Mouse (Mus musculus) cerebellum, postnatal 4 days (tissue): ENCODE results near the gene Kctd17.

Experiments
- DNase-seq, 2 experiments: peaks; one replicate each; pipeline ENCODE4 v3.0.0; 2022; ENCODE audit warnings: low spot score in 2 of 2, mixed read lengths in 1 of 2

The Kctd17 gene

DNA sequence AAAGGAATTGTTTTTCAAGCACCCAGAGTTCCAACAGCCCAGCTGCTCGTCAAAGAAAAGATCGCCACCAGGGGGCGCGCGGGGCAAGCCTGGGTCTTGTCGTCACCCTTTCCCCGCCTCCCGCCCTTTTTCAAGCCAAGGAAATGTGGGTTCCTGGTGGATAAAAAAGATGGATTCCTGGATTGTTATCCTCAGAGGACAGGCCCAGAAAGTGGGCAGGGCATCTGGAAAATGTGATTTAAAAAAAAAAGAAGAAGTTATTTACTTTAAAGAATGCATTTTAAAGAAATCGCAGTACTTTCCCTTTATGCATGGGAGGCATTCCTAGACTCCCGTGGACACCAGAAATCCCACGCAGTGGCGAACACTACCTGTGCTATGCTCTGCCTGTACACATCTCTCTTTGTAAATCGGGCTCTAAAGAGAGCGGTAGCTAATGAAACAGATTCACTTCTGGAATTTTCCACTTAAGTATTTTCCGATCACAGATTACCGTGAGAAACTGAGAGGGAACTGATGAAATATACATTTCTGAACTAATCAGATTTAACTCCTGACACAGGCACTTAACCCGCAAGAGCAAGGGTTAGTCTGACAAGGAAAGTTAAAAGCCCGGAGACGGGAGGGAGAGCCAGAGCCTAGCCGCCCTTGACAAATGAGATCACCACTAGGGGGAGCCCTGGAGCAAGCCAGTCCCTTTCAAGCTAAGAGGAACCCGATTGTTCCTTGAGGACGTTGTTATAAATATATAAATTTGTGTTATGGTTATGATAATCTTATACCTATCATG, 19.6 kb downstream of the Kctd17 start:
- peak; percentile 98 to 99 for DNase-seq

DNA sequence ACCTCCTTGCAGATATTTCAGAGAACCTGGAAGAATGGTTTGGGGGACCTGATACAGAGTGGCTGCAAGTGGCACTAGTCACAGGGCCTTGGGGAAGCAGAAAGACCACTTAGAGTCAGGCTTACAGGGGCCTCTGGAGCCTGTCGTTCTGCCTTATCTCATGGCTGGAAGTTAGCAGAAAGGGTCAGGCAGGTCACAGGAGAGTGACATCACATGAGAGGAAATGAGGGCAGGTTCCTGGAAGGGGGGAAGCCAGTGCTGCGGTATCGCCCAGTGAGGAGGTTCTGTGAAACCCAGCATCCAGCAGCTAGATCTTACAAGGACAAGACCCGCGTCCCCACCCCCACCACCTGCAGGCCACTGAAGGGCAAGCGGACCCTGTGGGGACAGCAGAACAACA, 20.8 kb downstream of the Kctd17 start:
- DNase-seq = no peak

DNA sequence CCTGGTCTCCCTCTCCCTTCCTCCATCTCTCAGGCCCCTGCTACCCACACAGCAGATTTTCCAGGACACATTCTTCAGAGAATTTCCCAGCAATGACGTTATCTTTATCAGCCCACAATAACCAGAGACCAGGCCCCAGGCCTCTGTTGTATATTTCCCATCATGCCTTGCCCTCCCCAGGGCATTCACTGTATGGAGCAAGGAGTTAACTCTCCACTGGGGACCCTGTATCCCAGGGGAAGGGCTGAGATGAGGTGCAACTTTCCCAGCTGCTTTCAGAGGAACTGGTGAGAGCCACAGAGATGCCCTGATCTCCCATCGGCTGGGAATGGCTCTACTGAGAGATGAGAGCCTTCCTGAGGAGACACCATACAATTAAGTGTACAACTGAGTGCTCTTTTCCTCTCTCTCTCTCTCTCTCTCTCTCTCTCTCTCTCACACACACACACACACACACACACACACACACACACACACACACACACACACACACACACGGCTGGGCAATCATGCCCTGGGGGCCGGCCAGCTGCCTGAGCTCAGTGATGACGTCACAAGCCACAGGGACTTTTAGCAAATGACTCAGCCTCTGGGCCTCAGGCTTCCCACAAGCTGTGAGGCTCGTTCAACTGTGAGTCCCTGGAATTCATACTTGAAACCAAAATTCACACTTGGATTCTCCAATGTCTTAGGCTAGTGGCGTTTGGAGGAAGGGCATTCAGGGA, 21.5 kb downstream of the Kctd17 start:
- no peak for DNase-seq

GRCm38 (mm10) chr15:78450419-78450768, 22.0 kb downstream of the Kctd17 start:
- no peak for DNase-seq

GRCm38 (mm10) chr15:78451201-78451600, 22.8 kb downstream of the Kctd17 start:
- DNase-seq = no peak

DNA sequence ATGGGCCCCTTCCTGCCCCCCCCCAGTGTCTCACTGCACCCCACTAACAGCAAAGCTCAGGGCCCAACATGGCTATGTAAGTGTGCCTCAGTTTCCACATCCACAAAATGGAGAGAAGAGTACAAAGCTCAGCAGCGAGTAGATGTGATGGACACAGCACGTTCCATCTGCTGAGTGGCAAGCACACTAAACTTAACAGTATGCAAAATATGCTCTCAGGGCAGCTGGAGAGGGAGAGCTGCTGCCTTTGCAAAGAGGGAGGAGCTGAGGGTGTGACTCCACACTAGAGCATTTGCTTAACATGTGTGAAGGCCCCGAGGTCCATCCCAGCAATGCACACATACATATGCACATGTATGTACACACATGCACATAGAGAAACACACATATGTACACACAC, 24.6 kb downstream of the Kctd17 start:
- no peak for DNase-seq

- no peak for DNase-seq
Measured at GRCm38 (mm10) chr15:78455168-78455567, 26.8 kb downstream of the Kctd17 start.

- no peak for DNase-seq
Measured at GRCm38 (mm10) chr15:78456051-78456450, 27.7 kb downstream of the Kctd17 start.

DNA sequence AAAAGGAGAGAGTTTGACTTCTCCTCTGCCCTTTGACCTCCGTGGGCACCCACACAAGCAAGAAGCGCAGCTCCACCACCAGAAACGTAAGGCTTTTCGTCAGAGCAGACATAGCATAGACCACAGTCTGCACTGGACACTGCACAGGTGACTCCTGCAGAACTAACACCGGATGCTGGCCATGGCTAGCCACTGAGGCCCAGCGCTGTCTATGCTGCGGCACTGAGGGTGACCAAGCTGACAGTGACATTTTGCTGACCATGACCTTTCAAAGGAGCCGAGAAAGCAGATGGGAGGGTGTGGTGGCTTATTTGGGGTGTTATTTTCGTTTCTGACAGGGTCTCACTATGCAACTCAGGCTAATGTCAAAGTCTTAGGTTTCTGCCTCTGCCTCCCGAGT, 28.8 kb downstream of the Kctd17 start:
- no peak for DNase-seq

DNA sequence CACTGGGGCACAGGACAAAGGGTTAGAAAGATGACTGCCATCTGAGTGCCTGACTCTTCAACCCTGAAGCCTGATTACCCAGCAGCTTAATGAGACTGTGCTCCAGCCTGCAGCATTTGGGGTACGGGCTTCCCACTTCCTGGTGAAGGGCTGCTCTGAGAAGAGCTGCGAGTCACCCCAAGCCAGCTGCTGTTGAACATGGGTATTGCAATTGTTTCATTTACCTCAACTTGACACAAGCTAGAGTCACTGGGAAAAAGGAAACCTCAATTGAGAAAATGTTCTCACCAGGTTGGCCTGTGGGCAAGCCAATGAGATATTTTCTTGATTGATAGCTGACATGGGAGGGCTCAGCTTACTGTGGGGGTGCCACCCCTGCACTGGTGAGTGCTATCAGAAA, 34.6 kb downstream of the Kctd17 start:
- no peak for DNase-seq

GRCm38 (mm10) chr15:78466809-78467208, 38.4 kb downstream of the Kctd17 start:
- no peak for DNase-seq

DNA sequence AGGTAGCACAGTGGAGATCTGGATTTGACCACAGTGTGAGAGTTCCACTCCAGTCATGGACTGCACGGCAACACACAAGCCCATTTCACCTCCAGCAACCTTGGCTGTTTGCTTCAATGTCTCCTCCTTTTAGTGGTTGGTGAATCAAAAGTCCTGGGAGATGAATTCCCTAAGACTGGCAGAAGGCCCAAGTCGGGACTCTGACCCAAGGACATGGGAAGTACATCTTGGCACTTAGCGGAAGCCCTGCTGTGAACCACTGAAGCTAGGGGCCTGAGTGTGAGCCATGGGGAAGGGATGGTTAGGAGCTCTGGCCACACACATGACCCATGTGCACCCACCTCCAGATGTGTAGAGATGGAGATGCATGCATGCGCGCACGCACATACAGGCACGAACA, 39.2 kb downstream of the Kctd17 start:
- no peak for DNase-seq

DNA sequence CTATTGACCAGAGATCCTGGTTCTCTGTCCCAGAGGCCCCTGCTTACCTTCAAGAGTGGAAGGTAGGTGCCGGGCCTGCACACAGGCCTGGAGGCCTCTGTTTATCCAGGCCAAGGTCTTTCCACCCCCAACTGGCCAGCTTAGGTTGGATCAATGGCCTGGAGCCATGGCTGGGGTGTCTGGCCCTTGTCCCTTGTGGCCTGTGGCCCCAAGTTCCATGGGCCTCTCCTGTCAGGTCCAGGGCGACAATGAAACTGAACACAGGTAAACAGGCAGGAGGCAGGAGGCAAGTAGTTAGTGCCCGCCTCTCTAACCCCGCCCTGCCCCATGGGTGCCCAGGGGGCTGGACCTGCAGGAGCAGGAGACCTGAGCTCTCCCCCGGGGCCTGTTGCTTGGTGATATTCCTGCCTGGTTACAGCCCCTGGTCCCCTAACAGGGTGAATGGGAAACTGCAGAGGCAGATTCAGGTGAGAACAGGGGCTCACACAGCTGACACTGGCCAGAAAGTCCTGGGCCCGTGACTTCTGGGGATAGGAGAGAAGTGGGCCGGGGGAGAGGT, 40.1 kb downstream of the Kctd17 start, which contains the start of gene Tmprss6:
TSS of gene Tmprss6 (minus strand) at position 256 of the 559 bp plus-strand sequence.
- DNase-seq = no peak

DNA sequence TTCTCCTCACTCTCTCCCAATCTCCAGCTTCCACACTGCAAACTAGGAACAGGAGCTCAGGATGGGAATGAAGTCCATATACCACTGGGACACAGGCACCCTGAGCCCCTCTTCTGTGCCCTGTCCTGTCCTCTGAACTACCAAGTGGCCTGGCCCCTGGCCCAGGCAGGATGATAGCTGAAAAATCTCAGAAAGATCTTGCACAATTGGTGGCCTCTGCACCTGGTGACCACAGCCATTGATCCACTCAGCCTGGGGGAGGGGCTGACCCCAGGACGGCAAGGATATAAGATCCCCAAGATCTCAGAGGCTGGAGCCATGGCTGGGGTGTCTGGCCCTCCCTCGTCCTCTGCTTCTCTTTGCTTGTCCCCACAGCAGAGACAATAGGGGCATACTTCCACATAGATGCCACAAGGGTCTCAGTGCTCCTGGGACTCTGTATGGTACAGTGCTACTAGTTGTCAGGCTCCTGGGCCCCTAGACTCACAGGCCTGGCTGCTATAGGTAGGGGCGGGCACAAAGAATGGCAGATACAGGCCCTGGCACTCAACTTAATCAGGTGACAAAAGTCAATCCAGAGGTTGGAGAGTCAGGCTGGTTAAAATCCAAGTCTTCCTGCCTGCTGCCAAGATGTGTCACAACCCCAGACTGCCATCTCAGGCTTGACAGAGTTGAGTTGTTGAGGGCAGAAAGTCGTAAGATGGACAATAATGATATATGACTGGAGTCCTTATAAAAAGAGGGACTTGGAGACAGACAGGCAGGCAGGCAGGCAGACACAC, 42.3 kb downstream of the Kctd17 start:
- DNase-seq = no peak

DNA sequence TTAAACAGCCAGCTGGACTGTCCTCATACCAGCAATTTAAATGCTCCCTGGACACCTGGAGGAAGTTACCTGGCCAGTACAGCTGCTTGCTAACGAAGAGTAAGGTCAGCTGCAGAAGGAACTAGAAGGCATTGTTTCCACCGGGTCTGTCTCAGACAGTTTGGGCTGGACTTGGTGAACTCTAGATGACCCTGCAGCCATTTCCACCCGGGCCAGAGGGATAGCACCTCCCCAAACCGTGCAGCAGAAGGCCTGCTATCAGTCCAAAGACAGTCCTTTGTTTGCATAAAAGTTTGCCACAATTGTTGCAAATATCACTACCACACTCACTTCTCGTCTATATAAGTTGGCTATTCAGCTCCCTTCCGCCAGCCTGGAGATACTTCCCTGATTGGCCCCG, 43.5 kb downstream of the Kctd17 start:
- DNase-seq = no peak

GRCm38 (mm10) chr15:78473442-78473841, 45.1 kb downstream of the Kctd17 start:
- DNase-seq = no peak

GRCm38 (mm10) chr15:78475604-78476031, 47.3 kb downstream of the Kctd17 start:
- DNase-seq = no peak

DNA sequence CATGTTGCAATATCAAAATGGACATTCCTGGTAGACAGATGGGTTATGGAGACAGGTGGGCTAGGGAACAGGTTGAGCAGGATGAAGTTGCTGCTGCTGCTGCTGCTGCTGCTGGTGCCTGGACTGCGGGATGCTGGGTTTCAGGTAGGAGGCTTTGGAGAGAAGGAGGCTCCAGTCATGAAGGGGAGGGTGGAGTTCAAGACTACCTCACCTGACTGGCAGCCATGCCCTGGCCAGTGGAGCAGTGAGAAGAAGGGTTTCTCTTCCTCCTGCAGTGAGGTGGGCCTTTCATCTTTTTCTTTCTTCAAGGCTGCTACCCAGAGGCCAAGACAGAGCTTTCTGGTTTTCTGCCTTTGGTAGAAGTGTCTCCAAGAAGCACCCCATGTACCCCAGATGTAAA, 48.5 kb downstream of the Kctd17 start:
- no peak for DNase-seq

GRCm38 (mm10) chr15:78478073-78478472, 49.7 kb downstream of the Kctd17 start:
- DNase-seq = no peak

GRCm38 (mm10) chr15:78479470-78479869, 51.1 kb downstream of the Kctd17 start:
- DNase-seq = no peak

- DNase-seq = no peak
Measured at GRCm38 (mm10) chr15:78480111-78480510, 51.7 kb downstream of the Kctd17 start.

- no peak for DNase-seq
Measured at GRCm38 (mm10) chr15:78480991-78481390, 52.6 kb downstream of the Kctd17 start.
